21 mouse cellular contexts compared by ENCODE assay signal in the genomic region with DNA sequence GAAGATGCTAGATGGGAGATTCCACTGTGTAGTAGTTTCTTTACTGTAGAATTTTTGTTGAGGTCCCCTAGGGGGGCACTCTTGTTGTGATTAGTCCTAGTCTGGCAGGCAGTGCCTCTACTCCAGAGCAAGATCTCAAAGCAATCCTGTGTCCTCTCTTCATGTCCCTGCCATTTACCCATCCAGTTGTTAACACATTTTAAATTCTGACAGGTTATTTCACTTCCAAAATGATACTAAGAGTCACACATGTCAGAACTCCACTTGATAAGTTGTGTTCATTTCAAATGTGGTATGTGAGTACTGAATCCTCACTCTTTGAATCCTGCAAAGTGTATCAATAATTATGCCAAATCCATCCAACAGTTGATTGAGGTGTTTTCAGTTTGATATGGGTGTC.
DNase-seq lines count a peak whose midpoint lies in the region; ATAC-seq and TF ChIP-seq lines count a peak whose summit lies in the region.
"Had no signal": no experiment of that assay in that cellular context is flagged by ENCODE, and none has a peak within 500 bp of the region (broad histone marks: within the 10 kb centered on the region; RNA-seq: fewer than 3 reads in every experiment).

No protein-coding gene starts in this region.

- no peak for TF ChIP-seq POLR2A in brain, embryonic 14.5 days (IDR thresholded peaks at IDR 0.05; ENCODE audit: borderline replicate concordance, extremely low read depth, insufficient read depth, insufficient read length, poor library complexity, severe bottlenecking)

- H3K9ac ChIP-seq in hindbrain, embryonic 14.5 days: no peak overlapping the region
- H3K9ac ChIP-seq in hindbrain, embryonic 11.5 days (ENCODE audit: low read depth, low read length): no peak overlapping the region
- no peak overlapping the region for H3K9ac ChIP-seq in forebrain, embryonic 14.5 days (ENCODE audit: low read length)
- H3K9ac ChIP-seq in forebrain, postnatal 0 days: no peak overlapping the region
- H3K9ac ChIP-seq: heart, embryonic 12.5 days; heart, embryonic 15.5 days; hindbrain, embryonic 15.5 days had no signal

- H3K4me2 ChIP-seq in hindbrain, embryonic 14.5 days (replicated peaks): no peak overlapping the region
- H3K4me2 ChIP-seq in hindbrain, embryonic 11.5 days (replicated peaks; ENCODE audit: low read depth, low read length): no peak overlapping the region
- H3K4me2 ChIP-seq in forebrain, embryonic 14.5 days (ENCODE audit: low read length): no peak overlapping the region
- H3K4me2 ChIP-seq in forebrain, postnatal 0 days (ENCODE audit: low read depth): no peak overlapping the region
- H3K4me2 ChIP-seq: heart, embryonic 12.5 days; heart, embryonic 15.5 days; hindbrain, embryonic 15.5 days had no signal

- no peak for ATAC-seq in hindbrain, embryonic 14.5 days (ENCODE audit: low FRiP score)
- ATAC-seq in hindbrain, embryonic 11.5 days (ENCODE audit: low FRiP score): no peak
- ATAC-seq in forebrain, embryonic 14.5 days: no peak
- ATAC-seq in forebrain, postnatal 0 days: peak; percentile 14; the same call in 1 of the 2 replicates
- no peak for ATAC-seq in activated CD4-positive, CD25-positive, alpha-beta regulatory T cell, adult 4 months
- ATAC-seq: CD4-positive, CD25-positive, alpha-beta regulatory T cell, adult 4 months; intestine, postnatal 0 days had no signal

- H3K36me3 ChIP-seq in hindbrain, embryonic 14.5 days (replicated peaks; ENCODE audit: control insufficient read depth, insufficient read depth): no peaks in the 10 kb centered on the region
- no peaks in the 10 kb centered on the region for H3K36me3 ChIP-seq in hindbrain, embryonic 11.5 days (ENCODE audit: control insufficient read depth, insufficient read depth, low read length)
- no peaks in the 10 kb centered on the region for H3K36me3 ChIP-seq in forebrain, embryonic 14.5 days (ENCODE audit: control insufficient read depth, insufficient read depth, low read length)
- H3K36me3 ChIP-seq in forebrain, postnatal 0 days (ENCODE audit: insufficient read depth): no peaks in the 10 kb centered on the region
- H3K36me3 ChIP-seq: heart, embryonic 12.5 days; heart, embryonic 15.5 days; hindbrain, embryonic 10.5 days; hindbrain, embryonic 15.5 days had no signal

- no peaks in the 10 kb centered on the region for H3K9me3 ChIP-seq in hindbrain, embryonic 14.5 days (ENCODE audit: control insufficient read depth, low read length)
- no peaks in the 10 kb centered on the region for H3K9me3 ChIP-seq in hindbrain, embryonic 11.5 days (ENCODE audit: control insufficient read depth, low read length)
- H3K9me3 ChIP-seq in forebrain, embryonic 14.5 days (replicated peaks; ENCODE audit: control insufficient read depth, low read length): no peaks in the 10 kb centered on the region
- H3K9me3 ChIP-seq in forebrain, postnatal 0 days (ENCODE audit: low read length): no peaks in the 10 kb centered on the region
- H3K9me3 ChIP-seq: heart, embryonic 12.5 days; heart, embryonic 15.5 days; hindbrain, embryonic 10.5 days; hindbrain, embryonic 15.5 days had no signal

- peaks cover 68% of the 10 kb centered on the region for H3K27me3 ChIP-seq in hindbrain, embryonic 14.5 days (ENCODE audit: control insufficient read depth, insufficient read depth, low read length)
- peaks cover 14% of the 10 kb centered on the region; the same call in 1 of the 2 replicates for H3K27me3 ChIP-seq in hindbrain, embryonic 11.5 days (ENCODE audit: control insufficient read depth, insufficient read depth, low read length)
- no peaks in the 10 kb centered on the region for H3K27me3 ChIP-seq in forebrain, embryonic 14.5 days (replicated peaks; ENCODE audit: control insufficient read depth, insufficient read depth, low read length)
- no peaks in the 10 kb centered on the region for H3K27me3 ChIP-seq in forebrain, postnatal 0 days (ENCODE audit: insufficient read depth, low read length)
- H3K27me3 ChIP-seq: heart, embryonic 12.5 days; heart, embryonic 15.5 days had no signal

- DNase-seq in hindbrain, embryonic 14.5 days (ENCODE audit: low spot score): peak; percentile 23
- DNase-seq in hindbrain, embryonic 11.5 days (ENCODE audit: low spot score): no peak
- peak; percentile 76 for DNase-seq in brain, embryonic 14.5 days (ENCODE audit: low read depth)
- DNase-seq in forebrain, embryonic 14.5 days (ENCODE audit: low spot score): peak; percentile 60
- DNase-seq in forebrain, postnatal 0 days: peak; percentile 60
- DNase-seq: adrenal gland, adult 8-10 months; adrenal gland, postnatal 25 days; cerebellum, adult 18-20 months; cerebellum, adult 9-10 months; cerebellum, postnatal 14 days; gastrocnemius, postnatal 25 days; heart, adult 18-20 months; heart, postnatal 10 days; heart, postnatal 36 days had no signal

- TF ChIP-seq CTCF in brain, embryonic 14.5 days (IDR thresholded peaks at IDR 0.05; ENCODE audit: borderline replicate concordance, extremely low read depth, insufficient read depth, insufficient read length): no peak
- no peak for TF ChIP-seq CTCF in forebrain, postnatal 0 days (IDR thresholded peaks at IDR 0.05; ENCODE audit: low read depth)

- no peaks in the 10 kb centered on the region for H3K4me1 ChIP-seq in hindbrain, embryonic 14.5 days (replicated peaks; ENCODE audit: control insufficient read depth, insufficient read depth, low read length)
- no peaks in the 10 kb centered on the region for H3K4me1 ChIP-seq in hindbrain, embryonic 11.5 days (replicated peaks; ENCODE audit: control insufficient read depth, insufficient read depth, low read length)
- H3K4me1 ChIP-seq in forebrain, embryonic 14.5 days (ENCODE audit: control insufficient read depth, insufficient read depth, low read length): peaks cover 23% of the 10 kb centered on the region; the same call in 1 of the 2 replicates
- H3K4me1 ChIP-seq in forebrain, postnatal 0 days (ENCODE audit: insufficient read depth): peaks cover 15% of the 10 kb centered on the region
- H3K4me1 ChIP-seq: heart, embryonic 15.5 days had no signal

- H3K27ac ChIP-seq in hindbrain, embryonic 14.5 days: no peak overlapping the region
- no peak overlapping the region for H3K27ac ChIP-seq in hindbrain, embryonic 11.5 days (ENCODE audit: low read depth, low read length)
- H3K27ac ChIP-seq in forebrain, embryonic 14.5 days (ENCODE audit: low read depth, low read length): peak overlapping the region; percentile 31
- peak overlapping the region; percentile 46 for H3K27ac ChIP-seq in forebrain, postnatal 0 days (ENCODE audit: low read depth, low read length)
- H3K27ac ChIP-seq: heart, embryonic 15.5 days; hindbrain, embryonic 10.5 days; hindbrain, embryonic 15.5 days had no signal

- H3K4me3 ChIP-seq in hindbrain, embryonic 14.5 days (replicated peaks; ENCODE audit: low read length): no peak overlapping the region
- H3K4me3 ChIP-seq in hindbrain, embryonic 11.5 days (ENCODE audit: low read depth, low read length): no peak overlapping the region
- H3K4me3 ChIP-seq in forebrain, embryonic 14.5 days (ENCODE audit: low read depth, low read length): no peak overlapping the region
- H3K4me3 ChIP-seq in forebrain, postnatal 0 days (ENCODE audit: low read depth, low read length): no peak overlapping the region
- H3K4me3 ChIP-seq: heart, embryonic 12.5 days; heart, embryonic 15.5 days; hindbrain, embryonic 10.5 days; hindbrain, embryonic 15.5 days had no signal

Comparison
In these comparisons a context has a peak if more than half of its experiments do, and no peak if none do; other contexts are left out.
1. H3K27ac ChIP-seq: peak in forebrain, embryonic 14.5 days (single experiment) and forebrain, postnatal 0 days (single experiment); none in hindbrain, embryonic 14.5 days (single experiment) and hindbrain, embryonic 11.5 days (single experiment).